Mouse (Mus musculus) left cerebral cortex, adult 8-10 months (tissue): Measurements from ENCODE around the gene Clca2. TPM values are rescaled to one million over a fixed set of nuclear protein-coding genes. Genes with fewer than 3 reads are reported as not detected.
"Not testable (repeated sequence)": the region's sequence is repeated elsewhere in the genome, so short reads cannot be mapped to it uniquely, and the experiment has no call there.

Experiments
- DNase-seq, 2 experiments: peaks; one replicate each; pipeline ENCODE4 v3.0.0; 2022; ENCODE audit warnings: low spot score in 2 of 2
- total RNA-seq, 4 experiments: library from RNA; stranded (reverse); gene quantifications; 2 replicates each; pipeline ENCODE4 v1.2.4; 2022

Clca2 gene
- total RNA-seq, 4 experiments from 2014 or later, result not detected

GRCm38 (mm10) chr3:145086180-145086579, 13.1 kb downstream of the Clca2 start:
- no peak for DNase-seq

- no peak for DNase-seq
These were observed 16.2 kb downstream of the Clca2 start for GRCm38 (mm10) chr3:145083081-145083480.

GRCm38 (mm10) chr3:145080904-145081303, 18.3 kb downstream of the Clca2 start:
- no peak for DNase-seq

- DNase-seq, result no peak
These were observed 20.8 kb downstream of the Clca2 start for GRCm38 (mm10) chr3:145078405-145078804.

- no peak for DNase-seq
These were observed 26.9 kb downstream of the Clca2 start for GRCm38 (mm10) chr3:145072339-145072738.

- DNase-seq, result no peak
These were observed 30.3 kb downstream of the Clca2 start for GRCm38 (mm10) chr3:145068964-145069363.

GRCm38 (mm10) chr3:145055138-145055537, 44.1 kb downstream of the Clca2 start:
- DNase-seq, result not testable (repeated sequence)

GRCm38 (mm10) chr3:145049820-145050219, 49.4 kb downstream of the Clca2 start:
- DNase-seq, result no peak

GRCm38 (mm10) chr3:145038813-145039212, 60.4 kb downstream of the Clca2 start:
- no peak for DNase-seq

GRCm38 (mm10) chr3:145032676-145033075, 66.6 kb downstream of the Clca2 start, which contains the start of gene Clca1:
Clca1 (minus strand) TSS chr3:145032776.
- DNase-seq, result no peak

- no peak for DNase-seq
These were observed 71.2 kb downstream of the Clca2 start for GRCm38 (mm10) chr3:145028036-145028435.

- peak; percentile 15 to 17 for DNase-seq
These were observed 72.5 kb downstream of the Clca2 start for GRCm38 (mm10) chr3:145026750-145027149.

Other genes starting within 250 kb of the Clca2 start
- not detected for gene Clca4b, start 166.9 kb downstream of the Clca2 start, total RNA-seq
- gene Clca4a, start 124.4 kb downstream of the Clca2 start, total RNA-seq, result not detected
- gene Clca1, start 66.7 kb downstream of the Clca2 start, total RNA-seq, result not detected
- gene Odf2l, start 19.1 kb upstream of the Clca2 start, total RNA-seq, result 10 to 100 TPM; 18.5 to 25.9 (median 21.5) TPM
- 1 to 10 TPM; 2.4 to 4.4 (median 2.7) TPM for gene Col24a1, start 193.0 kb upstream of the Clca2 start, total RNA-seq